Mouse (Mus musculus): ENCODE data around the gene Wnt5b. TPM values are rescaled to one million over a fixed set of nuclear protein-coding genes. Genes with fewer than 3 reads are reported as not detected.

Wnt5b gene
- total and polyA plus RNA-seq, 3 experiments: 0.04 TPM; not detected in 2

DNA sequence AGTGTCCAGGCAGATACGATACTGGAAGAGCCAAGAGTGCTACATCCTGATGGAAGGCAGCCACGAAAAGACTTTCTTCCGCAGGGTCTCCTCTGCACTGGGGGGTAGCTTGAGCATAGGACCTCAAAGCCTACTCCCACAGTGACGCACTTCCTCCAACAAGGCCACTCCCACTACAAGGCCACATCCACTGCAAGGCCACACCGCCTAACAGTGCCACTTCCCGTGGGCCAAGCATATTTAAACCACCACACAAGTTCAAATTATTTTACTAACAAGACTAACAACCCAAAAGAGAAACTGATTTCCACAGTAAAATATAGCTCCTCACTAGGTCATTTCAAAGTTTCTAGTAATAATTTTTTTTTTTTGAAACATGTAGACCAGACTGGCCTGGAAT lies 35.9 kb downstream of the Wnt5b start:
- Histone ChIP-seq H3K4me3 (ENCODE audit: control insufficient read depth in 1 of 2, insufficient read depth in 1 of 2, low read depth in 2 of 2, low read length in 2 of 2) (no peak overlapping the region), H3K27me3 (ENCODE audit: control insufficient read depth in 1 of 2, insufficient read depth in 2 of 2, low read length in 2 of 2) (peaks cover 0 to 1% of the 10 kb centered on the region in 2 experiments; a peak in 1 of 4 replicates), H3K36me3 (ENCODE audit: control insufficient read depth in 1 of 2, insufficient read depth in 2 of 2, low read length in 2 of 2) (no peaks in the 10 kb centered on the region), H3K27ac (ENCODE audit: control insufficient read depth, low read depth, low read length) (no peak overlapping the region), H3K9me3 (replicated peaks; ENCODE audit: insufficient read depth, low read length) (no peaks in the 10 kb centered on the region), H3K9ac (ENCODE audit: control insufficient read depth, low read depth, low read length, poor library complexity, severe bottlenecking) (no peak overlapping the region), H3K4me1 (ENCODE audit: control insufficient read depth in 1 of 2, insufficient read depth in 2 of 2, low read length in 2 of 2) (no peaks in the 10 kb centered on the region), H3K79me2 (ENCODE audit: control insufficient read depth, insufficient read depth, low read length, poor library complexity) (no peaks in the 10 kb centered on the region)
- TF ChIP-seq MYC (IDR thresholded peaks at IDR 0.05; ENCODE audit: low read depth, low read length): no peak
- TF ChIP-seq USF1 (IDR thresholded peaks at IDR 0.05; ENCODE audit: low read depth, low read length): no peak
- no peak for TF ChIP-seq MAX (IDR thresholded peaks at IDR 0.05; ENCODE audit: low read length)
- no peak for TF ChIP-seq POLR2AphosphoS2 (IDR thresholded peaks at IDR 0.05; ENCODE audit: low read length)
- no peak for TF ChIP-seq ELF1 (IDR thresholded peaks at IDR 0.05; ENCODE audit: low read depth, low read length)
- no peak for DNase-seq (ENCODE audit: low read depth, low spot score)

DNA sequence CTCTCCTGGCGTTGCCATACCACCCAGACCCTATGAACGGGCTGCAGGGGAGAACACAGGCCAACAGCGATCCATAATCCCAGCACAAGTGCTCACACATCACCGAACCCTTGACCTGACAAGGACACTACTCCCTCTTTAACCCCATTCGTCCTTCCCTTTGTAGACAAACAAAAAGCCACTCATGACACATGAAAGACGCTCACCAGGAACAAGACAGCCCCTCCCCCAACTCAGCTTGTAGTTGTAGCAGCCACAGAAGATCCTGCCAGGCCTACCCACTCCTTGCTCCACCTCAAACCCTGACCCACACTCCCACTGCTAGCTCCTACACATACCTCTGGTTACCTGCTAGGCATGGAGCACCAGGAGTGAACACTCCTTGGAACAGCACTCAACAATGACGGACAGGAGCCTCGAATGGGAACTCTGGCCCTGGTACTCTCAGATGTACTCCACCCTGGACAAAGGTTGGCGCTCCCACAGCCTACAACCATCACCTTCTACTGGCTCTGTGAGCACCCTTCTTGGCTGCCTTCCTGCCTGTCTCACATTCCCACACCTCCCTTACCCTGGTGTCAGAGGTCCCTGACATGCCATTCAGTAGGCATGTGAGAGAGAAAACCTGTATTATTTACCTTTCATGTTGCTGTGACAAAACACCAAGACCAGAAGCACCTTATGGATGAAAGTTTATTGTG lies 38.5 kb downstream of the Wnt5b start:
- peaks cover 0 to 1% of the 10 kb centered on the region in 2 experiments; a peak in 1 of 4 replicates for H3K27me3 ChIP-seq (ENCODE audit: control insufficient read depth in 1 of 2, insufficient read depth in 2 of 2, low read length in 2 of 2)
- H3K9me3 ChIP-seq (replicated peaks; ENCODE audit: insufficient read depth, low read length): no peaks in the 10 kb centered on the region
- no peak overlapping the region for H3K27ac ChIP-seq (ENCODE audit: control insufficient read depth, low read depth, low read length)
- DNase-seq (ENCODE audit: low read depth, low spot score): no peak
- H3K4me3 ChIP-seq (ENCODE audit: control insufficient read depth in 1 of 2, insufficient read depth in 1 of 2, low read depth in 2 of 2, low read length in 2 of 2): no peak overlapping the region
- no peaks in the 10 kb centered on the region for H3K36me3 ChIP-seq (ENCODE audit: control insufficient read depth in 1 of 2, insufficient read depth in 2 of 2, low read length in 2 of 2)
- H3K9ac ChIP-seq (ENCODE audit: control insufficient read depth, low read depth, low read length, poor library complexity, severe bottlenecking): no peak overlapping the region
- H3K4me1 ChIP-seq (ENCODE audit: control insufficient read depth in 1 of 2, insufficient read depth in 2 of 2, low read length in 2 of 2): no peaks in the 10 kb centered on the region
- TF ChIP-seq USF2 (IDR thresholded peaks at IDR 0.05; ENCODE audit: borderline replicate concordance in 1 of 2, insufficient read depth in 1 of 2, low read depth in 1 of 2, low read length in 2 of 2) (no peak), NRF1 (IDR thresholded peaks at IDR 0.05; ENCODE audit: insufficient read depth, low read depth, low read length, poor library complexity, severe bottlenecking) (no peak), UBTF (IDR thresholded peaks at IDR 0.05; ENCODE audit: borderline replicate concordance, insufficient read depth, low read depth, low read length) (no peak), NELFE (IDR thresholded peaks at IDR 0.05; ENCODE audit: low read depth, low read length) (no peak), JUND (IDR thresholded peaks at IDR 0.05; ENCODE audit: low read depth, low read length) (no peak), HCFC1 (IDR thresholded peaks at IDR 0.05; ENCODE audit: low read depth, low read length) (no peak), E2F4 (IDR thresholded peaks at IDR 0.05; ENCODE audit: borderline replicate concordance, low read depth, low read length) (no peak), ZKSCAN1 (IDR thresholded peaks at IDR 0.05; ENCODE audit: low read depth, low read length) (no peak), KAT2A (conservative IDR thresholded peaks at IDR 0.05; ENCODE audit: low read depth, low read length) (no peak), GABPA (IDR thresholded peaks at IDR 0.05; ENCODE audit: low read depth, low read length) (no peak), RCOR1 (IDR thresholded peaks at IDR 0.05; ENCODE audit: low read depth, low read length) (no peak), RAD21 (IDR thresholded peaks at IDR 0.05; ENCODE audit: low read depth, low read length) (no peak), POLR2AphosphoS5 (IDR thresholded peaks at IDR 0.05; ENCODE audit: borderline replicate concordance, low read depth, low read length) (no peak), CHD1 (IDR thresholded peaks at IDR 0.05; ENCODE audit: low read depth, low read length) (no peak), SIN3A (IDR thresholded peaks at IDR 0.05; ENCODE audit: low read length) (no peak), MAX (IDR thresholded peaks at IDR 0.05; ENCODE audit: low read length) (no peak), TAL1 (IDR thresholded peaks at IDR 0.05; ENCODE audit: low read length) (no peak), ETS1 (IDR thresholded peaks at IDR 0.05; ENCODE audit: low read depth, low read length) (no peak)
- H3K79me2 ChIP-seq (ENCODE audit: control insufficient read depth, insufficient read depth, low read length, poor library complexity): no peaks in the 10 kb centered on the region
